Comparison of ENCODE assay signal across 9 mouse cellular contexts in the genomic region with DNA sequence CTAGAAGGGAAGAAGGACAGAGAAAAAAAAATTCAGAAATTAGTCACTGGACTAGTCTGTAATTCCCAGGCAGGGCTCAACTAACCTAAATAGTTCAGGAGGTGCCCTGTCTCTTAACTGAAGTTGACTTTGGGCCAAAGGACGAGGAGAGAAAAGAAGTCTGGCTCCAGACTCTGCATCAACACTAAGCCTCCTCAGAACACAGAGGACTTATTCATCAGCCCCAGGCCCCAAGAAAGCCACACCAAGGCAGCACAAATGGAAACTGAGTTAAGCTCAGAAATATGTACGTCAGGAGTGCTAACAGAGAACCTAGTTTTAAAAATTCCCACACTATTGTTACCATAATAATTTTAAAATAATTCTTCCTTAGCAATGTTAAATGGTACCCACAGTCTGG. TPM values are rescaled to one million over a fixed set of nuclear protein-coding genes. Genes with fewer than 3 reads are reported as not detected.
DNase-seq lines count a peak whose midpoint lies in the region; ATAC-seq lines count a peak whose summit lies in the region.
"Had no signal": no experiment of that assay in that cellular context is flagged by ENCODE, and none has a peak within 500 bp of the region (broad histone marks: within the 10 kb centered on the region; RNA-seq: fewer than 3 reads in every experiment).

No protein-coding gene starts in this region.

- intact Hi-C loops in heart, postnatal 14 days (cut with DNase I) = no loop called here
- intact Hi-C loops in heart, postnatal 10 days (cut with DNase I) = no loop called here

- H3K27me3 ChIP-seq in heart, embryonic 10.5 days (ENCODE audit: insufficient read depth, poor library complexity, severe bottlenecking) = no peaks in the 10 kb centered on the region
- H3K27me3 ChIP-seq in midbrain, embryonic 13.5 days = no peaks in the 10 kb centered on the region

- WGBS in heart, embryonic 10.5 days = 33% methylated on average over 2 of the region's 2 CpGs
- 12% methylated on average over 2 of the region's 2 CpGs for WGBS in midbrain, embryonic 13.5 days

- H3K27ac ChIP-seq in heart, embryonic 10.5 days = peak overlapping the region; percentile 89
- H3K27ac ChIP-seq in midbrain, embryonic 13.5 days = peak overlapping the region; percentile 61

- H3K4me1 ChIP-seq in heart, embryonic 10.5 days = peaks cover 28% of the 10 kb centered on the region
- H3K4me1 ChIP-seq in midbrain, embryonic 13.5 days (replicated peaks) = peaks cover 45% of the 10 kb centered on the region

- peaks cover 41% of the 10 kb centered on the region for H3K36me3 ChIP-seq in heart, embryonic 10.5 days
- peaks cover 37% of the 10 kb centered on the region for H3K36me3 ChIP-seq in midbrain, embryonic 13.5 days

- H3K4me3 ChIP-seq in heart, embryonic 10.5 days = peak overlapping the region; percentile 54
- peak overlapping the region; percentile 21 for H3K4me3 ChIP-seq in midbrain, embryonic 13.5 days (replicated peaks)

- no peak for ATAC-seq in midbrain, embryonic 13.5 days
- ATAC-seq in frontal cortex, adult (ENCODE audit: low TSS enrichment) = no peak; the same call in 1 of the 2 replicates
- no peak for ATAC-seq in CD4-positive, CD25-positive, alpha-beta regulatory T cell, adult 4 months

- H3K9ac ChIP-seq in midbrain, embryonic 13.5 days (replicated peaks) = peak overlapping the region; percentile 2

- H3K9me3 ChIP-seq in heart, embryonic 10.5 days = no peaks in the 10 kb centered on the region
- no peaks in the 10 kb centered on the region for H3K9me3 ChIP-seq in midbrain, embryonic 13.5 days

- H3K4me2 ChIP-seq in midbrain, embryonic 13.5 days (replicated peaks) = peak overlapping the region; percentile 50

- DNase-seq in heart, embryonic 10.5 days (ENCODE audit: low spot score) = no peak
- no peak for DNase-seq in heart, postnatal 14 days
- peak; percentile 17 for DNase-seq in brain, adult 2 months (ENCODE audit: low read depth, low spot score)
- DNase-seq in heart, postnatal 10 days = peak; percentile 22 to 31
- DNase-seq in urinary bladder, adult 18-20 months (ENCODE audit: low spot score in 2 of 2) = no peak
- DNase-seq: left cerebral cortex, postnatal 4 days had no signal

RNA-seq across cellular contexts. Expression of a gene that starts 25.5 kb away (rescaled TPM):
- polyA plus RNA-seq in heart, embryonic 10.5 days (2016; fragmentation: Nextera tagmentation; extraction: Ambion mirVana) = 152 and 154 TPM in 2 replicates
- total RNA-seq in heart, postnatal 14 days (2021) = 10 to 100 TPM; 54.6 to 65.4 TPM
- 10 to 100 TPM; 81.3 to 97.4 TPM for total RNA-seq in heart, postnatal 10 days (2021)
- polyA plus RNA-seq in midbrain, embryonic 13.5 days (2015; fragmentation: Nextera tagmentation; extraction: Ambion mirVana) = 146 and 164 TPM in 2 replicates
- polyA plus RNA-seq in CD4-positive, CD25-positive, alpha-beta regulatory T cell, adult 4 months (2017; shearing (Covaris generic)) = 10 to 100 TPM; 20.0 to 24.9 TPM

RNA-seq across cellular contexts. Expression of a gene that starts 26.1 kb away (rescaled TPM):
- 682 and 901 TPM in 2 replicates for polyA plus RNA-seq in heart, embryonic 10.5 days (2016; fragmentation: Nextera tagmentation; extraction: Ambion mirVana)
- total RNA-seq in heart, postnatal 14 days (2021) = 100 to 1,000 TPM; 174 to 180 TPM
- total RNA-seq in heart, postnatal 10 days (2021) = 100 to 1,000 TPM; 299 to 318 TPM
- 1,022 and 1,113 TPM in 2 replicates for polyA plus RNA-seq in midbrain, embryonic 13.5 days (2015; fragmentation: Nextera tagmentation; extraction: Ambion mirVana)
- polyA plus RNA-seq in CD4-positive, CD25-positive, alpha-beta regulatory T cell, adult 4 months (2017; shearing (Covaris generic)) = 100 to 1,000 TPM; 322 to 361 TPM

RNA-seq across cellular contexts. Expression of a gene that starts 44.1 kb away (rescaled TPM):
- polyA plus RNA-seq in heart, embryonic 10.5 days (2016; fragmentation: Nextera tagmentation; extraction: Ambion mirVana) = 15.2 and 19.4 TPM in 2 replicates
- total RNA-seq in heart, postnatal 14 days (2021) = under 1 TPM; 0.60 to 0.83 TPM
- 1 to 10 TPM in 1 of 2 experiments, under 1 TPM in 1; 0.30 to 1.0 TPM for total RNA-seq in heart, postnatal 10 days (2021)
- polyA plus RNA-seq in midbrain, embryonic 13.5 days (2015; fragmentation: Nextera tagmentation; extraction: Ambion mirVana) = 0.75 and 0.82 TPM in 2 replicates
- under 1 TPM; 0.34 to 0.84 TPM for polyA plus RNA-seq in CD4-positive, CD25-positive, alpha-beta regulatory T cell, adult 4 months (2017; shearing (Covaris generic))
- total RNA-seq: left cerebral cortex, postnatal 4 days had no signal

RNA-seq across cellular contexts. Expression of a gene that starts 47.3 kb away (rescaled TPM):
- polyA plus RNA-seq in heart, embryonic 10.5 days (2016; fragmentation: Nextera tagmentation; extraction: Ambion mirVana) = 16.2 and 19.5 TPM in 2 replicates
- 10 to 100 TPM; 13.5 to 14.0 TPM for total RNA-seq in heart, postnatal 14 days (2021)
- total RNA-seq in heart, postnatal 10 days (2021) = 10 to 100 TPM; 13.7 to 16.1 TPM
- 26.8 and 27.7 TPM in 2 replicates for polyA plus RNA-seq in midbrain, embryonic 13.5 days (2015; fragmentation: Nextera tagmentation; extraction: Ambion mirVana)
- 1 to 10 TPM; 6.0 to 8.1 TPM for polyA plus RNA-seq in CD4-positive, CD25-positive, alpha-beta regulatory T cell, adult 4 months (2017; shearing (Covaris generic))

RNA-seq across cellular contexts. Expression of a gene that starts 58.4 kb away (rescaled TPM):
- polyA plus RNA-seq in heart, embryonic 10.5 days (2016; fragmentation: Nextera tagmentation; extraction: Ambion mirVana) = 220 and 264 TPM in 2 replicates
- total RNA-seq in heart, postnatal 14 days (2021) = 10 to 100 TPM; 58.9 to 63.6 TPM
- 10 to 100 TPM; 81.2 to 83.3 TPM for total RNA-seq in heart, postnatal 10 days (2021)
- polyA plus RNA-seq in midbrain, embryonic 13.5 days (2015; fragmentation: Nextera tagmentation; extraction: Ambion mirVana) = 218 and 221 TPM in 2 replicates
- 100 to 1,000 TPM; 213 to 244 TPM for polyA plus RNA-seq in CD4-positive, CD25-positive, alpha-beta regulatory T cell, adult 4 months (2017; shearing (Covaris generic))

Comparison
In these comparisons a context has a peak if more than half of its experiments do, and no peak if none do; other contexts are left out.
1. DNase-seq: peak in brain, adult 2 months (single experiment) and heart, postnatal 10 days (2 of 2); none in heart, embryonic 10.5 days (single experiment), heart, postnatal 14 days (0 of 2) and urinary bladder, adult 18-20 months (0 of 2).